Mouse (Mus musculus) lung, adult 2 months (tissue): ENCODE results near the gene Ccdc136. TPM values are rescaled to one million over a fixed set of nuclear protein-coding genes. Genes with fewer than 3 reads are reported as not detected.
"Not testable (repeated sequence)": the region's sequence is repeated elsewhere in the genome, so short reads cannot be mapped to it uniquely, and the experiment has no call there.

Experiments used
- DNase-seq: peaks from one replicate; pipeline ENCODE4 v3.0.0; 2022
- H3K4me1 ChIP-seq: fragments of 200-500 bp; 2 replicates; pipeline ENCODE4 v1.6.1; 2011; ENCODE audit warnings: low read length; ENCODE audit not compliant: control insufficient read depth, insufficient read depth
- H3K4me3 ChIP-seq: fragments of 200-500 bp; replicated peaks from 2 replicates; pipeline ENCODE3; 2011; ENCODE audit warnings: low read depth, mild to moderate bottlenecking, control low read depth, low read length; ENCODE audit errors: extremely low read depth
- CTCF ChIP-seq: fragments of 200-500 bp; IDR thresholded peaks from 2 replicates; pipeline ENCODE4 v1.5.1; 2011; ENCODE audit warnings: mild to moderate bottlenecking, low read length, control low read depth; ENCODE audit not compliant: insufficient read depth
- POLR2A ChIP-seq: fragments of 200-500 bp; IDR thresholded peaks from 2 replicates; pipeline ENCODE4 v1.6.1; 2011; ENCODE audit warnings: low read depth, mild to moderate bottlenecking, control low read depth, low read length, borderline replicate concordance; ENCODE audit errors: extremely low read depth
- WGBS: fragments of 180-500 bp; shearing (Covaris S2); methylation state at CpG from one replicate; pipeline ENCODE4 v1.1.7; 2018; 5-methylcytosine and 5-hydroxymethylcytosine counted together
- polyA plus RNA-seq: library from polyadenylated mRNA; depleted of rRNA; stranded (reverse); fragments of >200 nt; gene quantifications from 2 replicates; pipeline ENCODE4 v1.2.3, GENCODE M21; 2012

The Ccdc136 gene
- polyA plus RNA-seq, 1 experiment = 3.2 TPM

DNA sequence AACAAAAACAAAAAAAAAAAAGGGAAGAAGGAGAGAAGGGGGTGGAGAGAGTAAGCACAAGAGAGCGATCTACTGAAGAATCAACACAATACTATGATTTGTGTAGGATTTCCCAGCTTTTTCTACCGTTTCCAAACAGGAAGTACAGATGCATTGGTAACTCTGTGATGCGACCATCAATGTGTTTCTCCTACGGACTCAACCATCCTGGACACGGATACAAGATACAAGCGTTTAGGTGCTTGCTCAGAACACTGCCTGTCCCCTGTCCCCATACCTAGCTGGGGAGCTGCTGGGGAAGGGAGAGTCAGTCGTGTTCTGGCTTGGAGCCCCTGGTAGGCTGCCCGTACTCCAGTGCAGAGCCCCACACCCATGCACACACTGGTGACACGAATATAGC, 6.7 kb upstream of the Ccdc136 start:
- no peak for TF ChIP-seq POLR2A
- no peak for TF ChIP-seq CTCF
- 43% methylated on average over 9 of the region's 9 CpGs for WGBS
- no peak for DNase-seq
- no peak overlapping the region for H3K4me3 ChIP-seq
- no peaks in the 10 kb centered on the region for H3K4me1 ChIP-seq

DNA sequence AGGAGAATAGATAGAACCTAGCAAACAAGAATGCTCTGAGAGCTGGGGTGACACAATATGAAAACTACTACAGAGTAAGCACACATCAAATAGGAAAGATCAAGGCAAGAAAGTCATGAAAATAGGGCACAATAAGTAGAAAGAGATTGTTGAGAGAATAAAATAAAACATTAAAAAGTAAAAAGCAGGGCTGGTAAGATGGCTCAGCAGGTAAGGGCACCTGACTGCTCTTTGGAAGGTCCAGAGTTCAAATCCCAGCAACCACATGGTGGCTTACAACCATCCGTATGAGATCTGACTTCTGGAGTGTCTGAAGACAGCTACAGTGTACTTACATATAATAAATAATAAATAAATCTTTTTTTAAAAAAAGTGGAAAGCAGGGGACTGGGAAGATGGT, 5.6 kb upstream of the Ccdc136 start:
- 76% methylated on average over 1 of the region's 1 CpGs for WGBS
- H3K4me1 ChIP-seq, DNase-seq, H3K4me3 ChIP-seq: not testable (repeated sequence)

DNA sequence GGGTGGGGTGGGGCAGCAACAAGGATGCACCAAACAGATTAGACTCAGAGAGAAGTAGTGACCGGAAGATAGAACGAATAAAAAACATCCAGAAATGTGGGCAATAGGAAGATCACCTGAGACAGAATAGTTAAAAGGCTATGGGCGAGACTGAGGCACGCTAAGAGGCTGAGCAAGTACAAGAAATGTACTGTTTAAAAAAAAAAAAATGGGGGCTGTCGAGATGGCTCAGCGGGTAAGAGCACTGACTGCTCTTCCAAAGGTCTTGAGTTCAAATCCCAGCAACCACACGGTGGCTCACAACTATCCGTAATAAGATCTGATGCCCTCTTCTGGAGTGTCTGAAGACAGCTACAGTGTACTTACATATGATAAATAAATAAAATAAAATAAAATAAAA, 4.9 kb upstream of the Ccdc136 start:
- not testable (repeated sequence) for DNase-seq, H3K4me1 ChIP-seq, H3K4me3 ChIP-seq
- 64% methylated on average over 8 of the region's 8 CpGs for WGBS

- DNase-seq = no peak
- WGBS = 71% methylated on average over 4 of the region's 4 CpGs
- TF ChIP-seq CTCF = no peak
- no peak for TF ChIP-seq POLR2A
- H3K4me1 ChIP-seq = 0 out of 2 replicates have a peak, but pooled peaks cover 2% of the 10 kb centered on the region
- H3K4me3 ChIP-seq = no peak overlapping the region
Observed at GRCm38 (mm10) chr6:29391802-29392201, 4.3 kb upstream of the Ccdc136 start.

DNA sequence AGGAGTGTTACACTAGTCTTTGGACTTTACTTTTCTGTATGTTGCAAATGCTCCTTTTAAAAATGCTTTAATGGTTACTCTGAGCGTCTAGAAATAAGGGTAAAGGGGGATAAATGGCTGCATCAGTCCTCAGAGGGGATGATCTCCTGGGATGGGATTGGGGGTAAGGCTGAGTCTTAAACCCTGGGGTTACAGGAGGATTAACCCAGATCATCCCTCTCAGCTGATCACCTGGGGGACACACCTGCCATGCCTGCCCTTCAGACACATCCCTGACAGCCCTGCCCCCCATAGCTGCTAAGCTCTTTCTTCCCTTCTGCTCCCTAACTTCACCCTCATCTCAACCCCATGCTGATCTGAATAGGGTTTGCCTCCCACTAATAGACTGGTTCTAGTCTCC, 1.8 kb upstream of the Ccdc136 start:
- Histone ChIP-seq H3K4me1 (0 out of 2 replicates have a peak, but pooled peaks cover 2% of the 10 kb centered on the region), H3K4me3 (no peak overlapping the region)
- TF ChIP-seq POLR2A (no peak), CTCF (no peak)
- DNase-seq = no peak
- 80% methylated on average over 1 of the region's 1 CpGs for WGBS

- TF ChIP-seq POLR2A (no peak), CTCF (no peak)
- DNase-seq = no peak
- Histone ChIP-seq H3K4me3 (peak overlapping the region; percentile 36), H3K4me1 (0 out of 2 replicates have a peak, but pooled peaks cover 2% of the 10 kb centered on the region)
- 10% methylated on average over 24 of the region's 24 CpGs for WGBS
Observed at GRCm38 (mm10) chr6:29396714-29397540, 818 bp downstream of the Ccdc136 start.

- H3K4me1 ChIP-seq = 0 out of 2 replicates have a peak, but pooled peaks cover 2% of the 10 kb centered on the region
- TF ChIP-seq CTCF (no peak), POLR2A (no peak)
- 28% methylated on average over 6 of the region's 6 CpGs for WGBS
- no peak overlapping the region for H3K4me3 ChIP-seq
- DNase-seq = no peak
Observed at GRCm38 (mm10) chr6:29397575-29397974, 1.5 kb downstream of the Ccdc136 start.

DNA sequence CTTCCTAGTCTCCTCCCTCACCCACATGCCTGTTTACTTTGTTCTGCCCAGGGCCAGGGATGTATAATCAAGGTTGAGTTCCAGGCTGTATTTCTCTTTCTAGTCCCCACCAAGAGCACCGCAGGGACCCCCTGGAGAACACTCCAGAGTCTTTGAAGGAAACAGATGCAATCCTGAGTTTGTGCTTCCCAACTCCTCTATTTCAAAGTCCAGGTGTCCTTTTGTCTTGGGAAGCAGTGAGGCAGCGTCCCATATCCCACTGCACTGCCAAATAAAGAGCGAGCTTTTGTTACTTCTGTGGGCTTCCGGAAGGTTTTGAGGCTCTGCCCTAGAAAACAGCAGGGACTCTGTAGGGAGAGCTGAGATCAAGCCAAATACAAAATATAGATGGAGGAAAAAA, 3.7 kb downstream of the Ccdc136 start:
- Histone ChIP-seq H3K4me1 (0 out of 2 replicates have a peak, but pooled peaks cover 2% of the 10 kb centered on the region), H3K4me3 (no peak overlapping the region)
- 85% methylated on average over 4 of the region's 4 CpGs for WGBS
- TF ChIP-seq CTCF = no peak
- no peak for TF ChIP-seq POLR2A
- no peak for DNase-seq

DNA sequence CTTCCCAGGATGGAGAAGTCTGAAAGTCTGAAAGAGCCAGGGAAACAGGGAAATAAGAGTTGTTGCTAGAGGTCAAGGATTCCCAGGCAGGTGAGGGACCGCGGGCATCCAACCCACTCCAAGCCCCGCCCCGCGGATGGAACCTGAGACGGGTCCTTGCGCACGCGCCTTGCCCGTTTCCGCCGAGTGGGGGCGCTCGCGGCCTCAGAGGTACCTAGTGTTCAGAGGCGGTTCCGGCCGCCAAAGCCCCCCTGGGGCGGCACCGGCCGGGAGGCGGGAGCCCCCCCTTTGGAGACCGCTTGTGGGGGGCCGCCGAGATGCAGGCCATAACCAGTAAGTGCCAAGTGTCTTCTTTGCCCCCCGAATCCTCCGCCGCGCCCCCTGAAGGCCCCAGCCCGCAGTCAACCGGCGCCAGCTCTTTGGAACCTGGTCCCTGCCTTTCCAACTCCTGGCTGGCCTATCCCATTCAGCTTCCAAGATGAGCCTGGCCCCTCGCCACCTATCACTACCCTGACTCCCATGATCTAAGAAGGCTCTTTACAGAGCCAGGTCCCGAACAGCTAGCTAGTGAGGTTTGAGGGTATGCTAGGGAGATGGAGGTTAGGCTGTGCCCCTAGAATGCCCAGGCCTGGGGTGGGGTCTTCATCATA, 6.7 kb downstream of the Ccdc136 start:
- DNase-seq = no peak
- WGBS = 8% methylated on average over 34 of the region's 34 CpGs
- no peak overlapping the region for H3K4me3 ChIP-seq

GRCm38 (mm10) chr6:29406412-29406811, 10.3 kb downstream of the Ccdc136 start:
- WGBS = 78% methylated on average over 6 of the region's 6 CpGs
- no peak for DNase-seq
- Histone ChIP-seq H3K4me1 (no peaks in the 10 kb centered on the region), H3K4me3 (no peak overlapping the region)
- TF ChIP-seq POLR2A (no peak), CTCF (no peak)

More for the DNA sequence above, 6.7 kb downstream of the Ccdc136 start:
- H3K4me1 ChIP-seq = no peaks in the 10 kb centered on the region
- TF ChIP-seq POLR2A (no peak), CTCF (no peak)
